25 mouse cellular contexts compared by ENCODE assay signal in the genomic region with DNA sequence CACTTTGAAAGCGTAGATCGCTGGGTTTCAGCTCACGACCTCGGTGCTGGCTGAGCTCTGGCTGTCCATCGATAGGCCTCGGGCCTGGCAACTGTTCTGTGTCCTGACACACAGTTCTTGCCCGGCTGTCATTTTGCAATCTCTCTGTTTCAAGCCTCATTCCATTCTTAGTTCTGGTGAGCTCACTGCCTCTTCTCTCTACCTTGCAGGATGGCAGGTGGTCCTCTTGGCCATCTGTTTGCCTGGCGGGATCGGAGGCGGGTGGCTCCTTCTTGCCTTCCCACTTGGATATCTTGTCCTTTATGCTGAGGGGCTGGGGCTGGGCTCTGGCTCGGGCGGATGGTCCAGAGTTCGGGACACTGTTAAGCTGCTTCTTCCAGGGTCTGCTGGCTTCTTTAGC. TPM values are rescaled to one million over a fixed set of nuclear protein-coding genes. Genes with fewer than 3 reads are reported as not detected.
DNase-seq lines count a peak whose midpoint lies in the region; ATAC-seq lines count a peak whose summit lies in the region.
"Had no signal": no experiment of that assay in that cellular context is flagged by ENCODE, and none has a peak within 500 bp of the region (broad histone marks: within the 10 kb centered on the region; RNA-seq: fewer than 3 reads in every experiment).

No protein-coding gene starts in this region.

- DNase-seq in lung, postnatal 10 days: no peak
- DNase-seq in cerebellum, adult 18-20 months: peak; percentile 82 to 86
- DNase-seq in cerebellum, postnatal 14 days: peak; percentile 76 to 81
- no peak for DNase-seq in frontal cortex, postnatal 10 days (ENCODE audit: low spot score in 2 of 2)
- DNase-seq in right cerebral cortex, adult 2 months (ENCODE audit: low spot score in 2 of 2): no peak
- DNase-seq in layer of hippocampus, postnatal 25 days (ENCODE audit: extremely low spot score in 1 of 2, low spot score in 1 of 2): no peak
- DNase-seq: adrenal gland, postnatal 14 days; gastrocnemius, postnatal 14 days; kidney, postnatal 4 days; liver; thymus, postnatal 25 days had no signal

- no peak for ATAC-seq in lung, embryonic 16.5 days (ENCODE audit: low read depth)
- ATAC-seq: forebrain, embryonic 16.5 days; intestine, postnatal 0 days; midbrain, embryonic 15.5 days had no signal

- peaks cover 3% of the 10 kb centered on the region; the same call in 1 of the 2 replicates for H3K9me3 ChIP-seq in lung, embryonic 16.5 days (ENCODE audit: control insufficient read depth, low read length)
- H3K9me3 ChIP-seq: embryonic facial prominence, embryonic 15.5 days; limb, embryonic 10.5 days; liver, embryonic 15.5 days; neural tube, embryonic 12.5 days had no signal

- no peak overlapping the region for H3K4me2 ChIP-seq in lung, embryonic 16.5 days (ENCODE audit: low read depth, low read length)
- H3K4me2 ChIP-seq: embryonic facial prominence, embryonic 15.5 days; heart, embryonic 11.5 days; kidney, embryonic 15.5 days; liver, embryonic 15.5 days; midbrain, embryonic 15.5 days; neural tube, embryonic 12.5 days had no signal

- no peaks in the 10 kb centered on the region for H3K27me3 ChIP-seq in lung, embryonic 16.5 days (ENCODE audit: control insufficient read depth, insufficient read depth, low read depth, low read length)
- H3K27me3 ChIP-seq: embryonic facial prominence, embryonic 15.5 days; kidney, embryonic 15.5 days; liver, embryonic 15.5 days; midbrain, embryonic 15.5 days; neural tube, embryonic 12.5 days had no signal

- H3K4me3 ChIP-seq in lung, embryonic 16.5 days (ENCODE audit: low read length): no peak overlapping the region
- H3K4me3 ChIP-seq: embryonic facial prominence, embryonic 15.5 days; hindbrain, embryonic 10.5 days; kidney, embryonic 15.5 days; left cerebral cortex, adult 2 months; limb, embryonic 10.5 days; liver, embryonic 15.5 days; midbrain, embryonic 15.5 days; neural tube, embryonic 12.5 days had no signal

- H3K9ac ChIP-seq in lung, embryonic 16.5 days (ENCODE audit: low read length): no peak overlapping the region; the same call in 1 of the 2 replicates
- H3K9ac ChIP-seq: embryonic facial prominence, embryonic 15.5 days; kidney, embryonic 15.5 days; liver, embryonic 15.5 days; midbrain, embryonic 15.5 days; neural tube, embryonic 12.5 days had no signal

- peaks cover 28% of the 10 kb centered on the region for H3K36me3 ChIP-seq in lung, embryonic 16.5 days (ENCODE audit: control insufficient read depth, insufficient read depth, low read length)
- H3K36me3 ChIP-seq: liver, embryonic 15.5 days had no signal

- H3K27ac ChIP-seq in lung, embryonic 16.5 days (ENCODE audit: low read length): 0 out of 2 replicates have a peak overlapping the region, but pooled peaks have one; percentile 55
- H3K27ac ChIP-seq: embryonic facial prominence, embryonic 15.5 days; hindbrain, embryonic 10.5 days; kidney, embryonic 15.5 days; left cerebral cortex, adult 2 months; limb, embryonic 10.5 days; liver, embryonic 15.5 days; macrophage; midbrain, embryonic 15.5 days; neural tube, embryonic 12.5 days had no signal

- peaks cover 11% of the 10 kb centered on the region; the same call in 1 of the 2 replicates for H3K4me1 ChIP-seq in lung, embryonic 16.5 days (replicated peaks; ENCODE audit: control insufficient read depth, insufficient read depth, low read length)
- H3K4me1 ChIP-seq: liver, embryonic 15.5 days had no signal

- WGBS in lung, embryonic 16.5 days: 87% methylated on average over 13 of the region's 13 CpGs

RNA-seq across cellular contexts. Expression of gene Dennd2a, which starts 34.5 kb away (rescaled TPM):
- 16.0 and 17.3 TPM in 2 replicates for polyA plus RNA-seq in lung, embryonic 16.5 days (2015; fragmentation: Nextera tagmentation; extraction: Ambion mirVana)
- 10 to 100 TPM; 32.6 to 33.7 TPM for total RNA-seq in layer of hippocampus, postnatal 25 days (2021)
- total RNA-seq: common myeloid progenitor, adult 5-6 weeks had no signal

RNA-seq across cellular contexts. Expression of gene Adck2, which starts 50.5 kb away (rescaled TPM):
- polyA plus RNA-seq in lung, embryonic 16.5 days (2015; fragmentation: Nextera tagmentation; extraction: Ambion mirVana): 25.0 and 30.0 TPM in 2 replicates
- total RNA-seq in layer of hippocampus, postnatal 25 days (2021): 10 to 100 TPM; 30.1 to 32.8 TPM

Comparison
In these comparisons a context has a peak if more than half of its experiments do, and no peak if none do; other contexts are left out.
1. DNase-seq: peak in cerebellum, adult 18-20 months (2 of 2) and cerebellum, postnatal 14 days (2 of 2); none in lung, postnatal 10 days (single experiment), frontal cortex, postnatal 10 days (0 of 2), right cerebral cortex, adult 2 months (0 of 2) and layer of hippocampus, postnatal 25 days (0 of 2).